Mouse (Mus musculus) thymus, adult 2 months (tissue): Measurements from ENCODE around the gene BC025446. TPM values are rescaled to one million over a fixed set of nuclear protein-coding genes. Genes with fewer than 3 reads are reported as not detected.
"Not testable (repeated sequence)": the region's sequence is repeated elsewhere in the genome, so short reads cannot be mapped to it uniquely, and the experiment has no call there.

Source experiments
- DNase-seq: peaks from one replicate; pipeline ENCODE4 v3.0.0; 2021
- H3K27ac ChIP-seq: fragments of 200-500 bp; 2 replicates; pipeline ENCODE4 v1.5.1; 2012; ENCODE audit warnings: low read length, control low read depth; ENCODE audit not compliant: control insufficient read depth, insufficient read depth
- H3K27me3 ChIP-seq: fragments of 200-500 bp; 2 replicates; pipeline ENCODE4 v1.6.1; 2012; ENCODE audit warnings: mild to moderate bottlenecking, low read length, moderate library complexity, mixed read lengths; ENCODE audit not compliant: control insufficient read depth, insufficient read depth
- H3K36me3 ChIP-seq: fragments of 200-500 bp; 2 replicates; pipeline ENCODE4 v1.6.1; 2012; ENCODE audit warnings: mild to moderate bottlenecking, low read length, moderate library complexity; ENCODE audit not compliant: control insufficient read depth, insufficient read depth
- H3K4me1 ChIP-seq: fragments of 200-500 bp; replicated peaks from 2 replicates; pipeline ENCODE4 v1.6.1; 2012; ENCODE audit warnings: low read length; ENCODE audit not compliant: control insufficient read depth, insufficient read depth
- H3K4me3 ChIP-seq: fragments of 200-500 bp; 2 replicates; pipeline ENCODE4 v1.5.1; 2012; ENCODE audit warnings: mild to moderate bottlenecking, low read length, control low read depth, moderate library complexity; ENCODE audit not compliant: control insufficient read depth, insufficient read depth
- CTCF ChIP-seq: fragments of 200-500 bp; IDR thresholded peaks from 2 replicates; pipeline ENCODE4 v1.5.1; 2012; ENCODE audit warnings: mild to moderate bottlenecking, control low read depth, low read length, moderate library complexity, borderline replicate concordance; ENCODE audit not compliant: control insufficient read depth, poor library complexity, insufficient read depth; ENCODE audit errors: extremely low read depth
- POLR2A ChIP-seq: fragments of 200-500 bp; IDR thresholded peaks from 2 replicates; pipeline ENCODE4 v1.6.1; 2012; ENCODE audit warnings: mild to moderate bottlenecking, low read length, control low read depth, moderate library complexity; ENCODE audit not compliant: control insufficient read depth, poor library complexity, insufficient read depth; ENCODE audit errors: extremely low read depth
- WGBS: fragments of 180-500 bp; shearing (Covaris S2); methylation state at CpG from one replicate; pipeline ENCODE4 v1.1.7; 2018; 5-methylcytosine and 5-hydroxymethylcytosine counted together
- polyA plus RNA-seq: library from polyadenylated mRNA; depleted of rRNA; stranded (reverse); fragments of >200 nt; gene quantifications from 2 replicates; pipeline ENCODE4 v1.2.3, GENCODE M21; 2012; rRNA removed

BC025446 gene
- 0.18 and 0.50 TPM in 2 replicates for polyA plus RNA-seq

DNA sequence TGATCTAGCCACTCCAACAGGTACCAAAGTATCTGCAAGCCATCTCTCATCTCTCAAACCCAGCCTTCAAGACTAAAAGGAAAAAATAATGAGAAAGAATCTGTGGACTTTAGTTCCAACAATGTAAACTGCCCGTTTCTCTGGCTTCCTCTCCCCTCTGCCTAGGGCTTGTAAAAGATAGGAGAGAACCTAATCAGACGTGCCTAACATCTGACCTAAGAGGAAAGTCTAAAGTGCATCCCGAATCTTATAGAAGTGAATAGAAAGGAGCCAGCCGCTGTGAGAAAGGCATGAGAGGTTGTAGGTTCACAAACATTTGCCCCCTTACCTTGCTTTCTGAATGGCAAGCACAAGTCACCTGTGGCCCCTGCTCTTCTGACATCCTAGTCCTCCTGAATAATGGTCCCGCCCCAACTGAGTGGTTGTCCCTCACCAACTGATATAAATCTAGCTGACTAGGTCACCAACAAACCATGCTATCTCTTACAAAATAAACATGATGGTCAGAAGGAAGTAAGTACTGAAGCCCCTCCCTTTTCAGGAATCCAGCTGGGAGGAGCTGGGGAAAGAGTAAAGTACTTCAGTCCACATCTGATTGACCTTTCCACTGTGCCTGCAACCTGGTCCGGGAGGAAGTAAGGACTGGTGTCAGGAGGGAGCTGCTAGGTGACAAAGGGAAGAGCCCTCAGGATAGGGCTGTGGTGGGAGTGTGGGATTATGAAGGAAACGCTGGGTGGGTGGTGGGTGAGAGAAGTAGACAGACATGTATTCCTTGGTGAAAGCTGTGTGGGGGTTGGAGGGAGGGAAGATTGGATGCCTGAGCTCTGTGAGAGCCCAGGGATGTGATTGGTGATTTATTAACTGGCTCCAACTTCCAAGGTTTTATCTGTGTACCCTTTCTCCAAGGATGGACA is at the start of gene BC025446:
TSS of gene BC025446 (plus strand) at position 599 of the 914 bp plus-strand sequence.
- Histone ChIP-seq H3K36me3 (no peaks in the 10 kb centered on the region), H3K27ac (no peak within 1 kb of the TSS), H3K27me3 (no peaks in the 10 kb centered on the region), H3K4me1 (no peaks in the 10 kb centered on the region), H3K4me3 (no peak within 1 kb of the TSS)
- DNase-seq: no peak
- WGBS: 88% methylated on average over 7 of the region's 7 CpGs
- no peak for TF ChIP-seq POLR2A
- no peak for TF ChIP-seq CTCF

DNA sequence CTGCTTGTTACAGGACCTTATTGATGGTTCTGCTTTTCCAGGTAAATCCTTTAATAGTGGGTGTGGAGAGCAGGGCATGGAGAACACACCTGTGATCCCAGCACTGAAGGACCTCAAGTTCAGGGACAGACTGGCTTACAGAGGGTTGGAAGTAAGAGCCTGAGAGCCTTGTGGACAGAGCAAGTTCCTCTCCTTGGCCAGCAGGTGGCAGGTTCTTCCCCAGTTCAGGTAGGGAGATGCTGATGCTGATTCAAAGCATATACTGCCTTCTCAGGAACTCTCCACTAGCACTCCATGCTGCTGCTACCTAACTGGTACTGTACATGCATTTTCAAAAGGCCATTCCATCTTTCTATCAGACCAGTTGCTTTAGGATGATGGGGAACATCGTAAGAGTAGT is 40.7 kb upstream of the BC025446 start:
- no peak overlapping the region for H3K4me3 ChIP-seq
- TF ChIP-seq POLR2A (no peak), CTCF (peak; percentile 52; the same call in 1 of the 2 replicates)
- H3K27me3 ChIP-seq: no peaks in the 10 kb centered on the region
- DNase-seq: peak; percentile 56
- 61% methylated on average over 1 of the region's 1 CpGs for WGBS
- no peaks in the 10 kb centered on the region for H3K4me1 ChIP-seq
- H3K36me3 ChIP-seq: no peaks in the 10 kb centered on the region
- H3K27ac ChIP-seq: no peak overlapping the region

DNA sequence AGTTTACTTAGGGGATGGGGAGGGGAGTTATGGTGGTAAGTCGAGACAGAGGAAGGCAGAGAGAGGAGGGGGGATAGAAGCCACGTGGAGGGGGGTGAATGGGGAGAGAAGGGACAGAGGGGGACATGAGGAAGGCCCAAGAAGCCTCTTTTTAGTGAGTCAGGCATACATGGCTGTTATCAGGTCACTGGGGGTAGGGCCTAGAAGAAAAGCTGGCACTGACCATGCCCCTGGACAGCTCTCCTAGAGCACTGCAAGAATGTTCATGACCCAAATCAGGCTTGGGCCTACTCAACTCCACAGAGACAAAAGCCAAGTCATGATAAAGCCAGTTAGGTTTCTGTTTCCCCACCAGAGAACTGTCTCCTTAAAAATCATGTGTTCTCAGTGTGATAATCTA is 29.9 kb upstream of the BC025446 start:
- H3K27ac ChIP-seq: no peak overlapping the region
- no peak overlapping the region for H3K4me3 ChIP-seq
- no peaks in the 10 kb centered on the region for H3K4me1 ChIP-seq
- WGBS: 33% methylated on average over 2 of the region's 2 CpGs
- no peaks in the 10 kb centered on the region for H3K27me3 ChIP-seq
- no peak for TF ChIP-seq CTCF
- no peak for TF ChIP-seq POLR2A
- no peaks in the 10 kb centered on the region for H3K36me3 ChIP-seq
- DNase-seq: no peak

DNA sequence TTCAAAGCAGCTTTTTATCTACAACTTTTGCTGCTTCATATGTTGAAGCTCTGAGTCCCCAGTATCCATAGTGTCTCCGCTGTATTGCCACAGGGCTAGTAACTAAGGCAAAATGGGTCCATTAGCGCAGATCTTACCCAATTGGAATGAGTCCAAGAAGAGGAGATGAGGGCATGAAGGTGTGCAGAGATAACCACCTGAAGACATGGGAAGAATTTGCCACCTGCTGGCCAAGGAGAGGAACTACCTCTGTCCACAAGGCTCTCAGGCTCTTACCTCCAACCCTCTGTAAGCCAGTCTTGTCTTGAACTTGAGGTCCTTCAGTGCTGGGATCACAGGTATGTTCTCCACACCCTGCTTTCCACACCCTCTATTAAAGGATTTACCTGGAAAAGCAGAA is 27.1 kb upstream of the BC025446 start:
- WGBS: 62% methylated on average over 2 of the region's 2 CpGs
- TF ChIP-seq POLR2A (no peak), CTCF (no peak)
- peak; percentile 43 for DNase-seq
- no peaks in the 10 kb centered on the region for H3K36me3 ChIP-seq
- no peaks in the 10 kb centered on the region for H3K27me3 ChIP-seq
- H3K4me1 ChIP-seq: no peaks in the 10 kb centered on the region
- no peak overlapping the region for H3K27ac ChIP-seq
- no peak overlapping the region for H3K4me3 ChIP-seq

DNA sequence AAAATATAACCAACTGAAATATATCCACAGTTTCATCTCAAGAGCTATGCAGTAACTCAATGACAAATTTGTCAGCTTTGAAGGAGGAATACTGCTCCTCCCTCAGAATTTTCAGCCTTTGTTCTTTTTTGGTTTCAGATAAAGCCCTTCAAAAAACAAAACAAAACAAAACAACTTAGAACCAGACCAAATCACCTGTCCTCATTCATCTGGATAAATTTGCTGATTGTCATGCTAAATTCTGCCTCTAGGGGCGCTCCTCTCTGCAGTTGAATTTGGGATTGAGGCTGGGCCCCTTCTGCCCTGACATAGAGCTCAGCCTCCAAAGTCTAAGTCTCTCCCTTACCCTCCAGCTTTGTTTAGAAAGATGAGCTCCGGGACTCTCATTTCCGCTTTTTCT is 25.6 kb upstream of the BC025446 start:
- 50% methylated on average over 2 of the region's 3 CpGs for WGBS
- H3K4me1 ChIP-seq, H3K36me3 ChIP-seq, H3K27ac ChIP-seq, H3K4me3 ChIP-seq, H3K27me3 ChIP-seq: not testable (repeated sequence)
- DNase-seq: peak; percentile 36

DNA sequence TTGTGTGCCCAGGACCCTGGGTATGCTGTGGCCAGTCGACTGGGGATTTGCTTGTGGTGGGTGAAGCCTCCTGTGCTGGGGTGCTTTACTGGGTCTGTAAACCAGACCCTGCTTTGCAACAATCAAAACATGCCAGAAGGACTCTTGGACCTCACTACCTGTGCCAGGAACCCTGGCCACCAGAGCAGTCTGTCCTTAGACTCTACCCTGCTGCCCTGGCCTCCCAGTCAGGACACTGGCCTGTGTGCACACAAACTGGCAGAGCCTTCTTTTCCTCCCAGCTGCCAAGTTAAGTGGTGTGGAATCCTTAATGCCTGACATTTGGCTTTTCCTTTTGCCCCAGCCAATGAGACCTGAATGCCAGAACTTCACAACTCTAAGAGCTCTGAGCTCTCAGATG is 655 bp downstream of the BC025446 start:
- H3K27me3 ChIP-seq: no peaks in the 10 kb centered on the region
- no peak overlapping the region for H3K27ac ChIP-seq
- H3K4me3 ChIP-seq: no peak overlapping the region
- H3K4me1 ChIP-seq: no peaks in the 10 kb centered on the region
- 62% methylated on average over 1 of the region's 1 CpGs for WGBS
- no peak for TF ChIP-seq POLR2A
- no peak for TF ChIP-seq CTCF
- no peaks in the 10 kb centered on the region for H3K36me3 ChIP-seq
- DNase-seq: no peak

DNA sequence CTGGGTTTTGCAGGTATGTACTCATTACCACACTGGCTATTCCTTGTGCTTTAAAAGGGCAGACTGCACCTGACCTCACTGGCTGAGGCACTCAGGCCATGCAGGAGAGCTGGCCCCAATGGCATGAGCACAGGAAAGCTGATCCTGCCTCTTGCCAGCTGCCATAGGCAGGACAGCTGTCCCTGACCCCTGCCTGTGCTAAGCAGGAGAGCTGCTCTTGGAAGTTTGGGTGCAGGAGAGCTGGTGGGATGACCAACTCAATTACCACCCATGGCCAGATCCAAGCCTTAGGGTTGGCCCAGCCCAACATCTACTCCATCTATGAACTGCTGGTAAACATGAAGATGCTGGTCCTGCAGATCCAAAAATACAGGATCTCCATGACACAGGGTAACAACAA is 5.8 kb downstream of the BC025446 start:
- Histone ChIP-seq H3K4me1 (no peaks in the 10 kb centered on the region), H3K4me3 (no peak overlapping the region), H3K36me3 (no peaks in the 10 kb centered on the region), H3K27ac (no peak overlapping the region), H3K27me3 (no peaks in the 10 kb centered on the region)
- DNase-seq: no peak
- no peak for TF ChIP-seq CTCF
- no peak for TF ChIP-seq POLR2A
